Mouse (Mus musculus) embryo, embryonic 10 days (tissue): ENCODE data around the gene Il7r.

ENCODE experiments used
- DNase-seq: peaks from one replicate; pipeline ENCODE4 v3.0.0-alpha.2; 2015; ENCODE audit warnings: low spot score

The Il7r gene

GRCm38 (mm10) chr15:9471053-9471685 lies 58.8 kb downstream of the Il7r start:
- no peak for DNase-seq

GRCm38 (mm10) chr15:9464039-9464438 lies 65.9 kb downstream of the Il7r start:
- DNase-seq: no peak

- peak; percentile 18 for DNase-seq
Measured at GRCm38 (mm10) chr15:9463521-9464027, 66.4 kb downstream of the Il7r start.
